Mouse (Mus musculus): Measurements from ENCODE around the gene Wnt5b. TPM values are rescaled to one million over a fixed set of nuclear protein-coding genes. Genes with fewer than 3 reads are reported as not detected.

Gene Wnt5b
- polyA plus RNA-seq, 2 experiments = 0.26 to 0.50 TPM

GRCm38 (mm10) chr6:119529659-119530058 lies 14.5 kb downstream of the Wnt5b start:
- Histone ChIP-seq H3K36me3 (replicated peaks; ENCODE audit: control insufficient read depth, insufficient read depth, low read depth) (no peaks in the 10 kb centered on the region), H3K9ac (replicated peaks) (no peak overlapping the region), H3K27ac (no peak overlapping the region), H3K4me1 (replicated peaks; ENCODE audit: control insufficient read depth in 2 of 2, insufficient read depth in 2 of 2, low read length in 1 of 2) (no peaks in the 10 kb centered on the region), H3K27me3 (ENCODE audit: control insufficient read depth, insufficient read depth, low read length) (no peaks in the 10 kb centered on the region), H3K4me3 (ENCODE audit: insufficient read depth in 1 of 2, low read depth in 2 of 2, low read length in 2 of 2) (no peak overlapping the region), H3K9me3 (ENCODE audit: control insufficient read depth, low read length) (no peaks in the 10 kb centered on the region), H3K4me2 (ENCODE audit: low read depth) (no peak overlapping the region)
- TF ChIP-seq EP300 (IDR thresholded peaks at IDR 0.05; ENCODE audit: low read depth) (no peak), CTCF (IDR thresholded peaks at IDR 0.05; ENCODE audit: low read depth) (no peak)
- ATAC-seq (ENCODE audit: insufficient read depth) = no peak
- 32% methylated on average over 3 of the region's 3 CpGs for WGBS (ENCODE audit: insufficient replicate concordance)
- DNase-seq (ENCODE audit: low read depth in 3 of 3, low spot score in 3 of 3) = no peak

DNA sequence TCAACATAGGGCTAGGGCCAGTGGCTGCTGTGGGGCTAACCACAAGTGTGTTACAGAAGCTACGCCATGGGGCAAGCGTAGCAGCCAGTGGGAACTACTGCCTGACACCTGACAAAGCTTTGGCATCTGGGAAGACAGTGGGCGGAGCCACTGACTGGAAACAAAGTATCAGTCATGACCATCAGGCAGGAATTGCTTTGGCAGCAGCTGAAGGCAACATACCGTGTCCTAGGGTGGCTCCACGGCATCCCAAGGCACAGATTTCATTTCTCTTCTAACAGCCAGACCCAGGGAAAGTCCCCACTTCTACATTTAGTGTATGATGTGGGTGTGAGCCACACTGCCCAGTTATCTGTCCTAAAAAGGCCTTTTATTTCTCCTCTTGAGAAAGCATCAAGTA lies 17.6 kb downstream of the Wnt5b start:
- 52% methylated on average over 5 of the region's 5 CpGs for WGBS (ENCODE audit: insufficient replicate concordance)
- Histone ChIP-seq H3K9me3 (ENCODE audit: control insufficient read depth, low read length) (no peaks in the 10 kb centered on the region), H3K9ac (replicated peaks) (no peak overlapping the region), H3K4me3 (ENCODE audit: insufficient read depth in 1 of 2, low read depth in 2 of 2, low read length in 2 of 2) (no peak overlapping the region), H3K36me3 (replicated peaks; ENCODE audit: control insufficient read depth, insufficient read depth, low read depth) (no peaks in the 10 kb centered on the region), H3K27ac (no peak overlapping the region), H3K4me1 (replicated peaks; ENCODE audit: control insufficient read depth in 2 of 2, insufficient read depth in 2 of 2, low read length in 1 of 2) (0 out of 4 replicates have a peak, but pooled peaks cover 0 to 2% of the 10 kb centered on the region in 2 experiments), H3K27me3 (ENCODE audit: control insufficient read depth, insufficient read depth, low read length) (no peaks in the 10 kb centered on the region), H3K4me2 (ENCODE audit: low read depth) (no peak overlapping the region)
- ATAC-seq (ENCODE audit: insufficient read depth) = no peak
- DNase-seq (ENCODE audit: low read depth in 3 of 3, low spot score in 3 of 3) = no peak
- no peak for TF ChIP-seq EP300 (IDR thresholded peaks at IDR 0.05; ENCODE audit: low read depth)
- no peak for TF ChIP-seq CTCF (IDR thresholded peaks at IDR 0.05; ENCODE audit: low read depth)

GRCm38 (mm10) chr6:119521931-119522391 lies 22.2 kb downstream of the Wnt5b start:
- ATAC-seq (ENCODE audit: insufficient read depth) = no peak
- H3K4me2 ChIP-seq (ENCODE audit: low read depth) = no peak overlapping the region
- no peak for DNase-seq (ENCODE audit: low read depth in 3 of 3, low spot score in 3 of 3)

GRCm38 (mm10) chr6:119521482-119521900 lies 22.7 kb downstream of the Wnt5b start:
- H3K4me1 ChIP-seq (replicated peaks; ENCODE audit: control insufficient read depth in 2 of 2, insufficient read depth in 2 of 2, low read length in 1 of 2) = 0 out of 4 replicates have a peak, but pooled peaks cover 0 to 2% of the 10 kb centered on the region in 2 experiments
- 64% methylated on average over 3 of the region's 3 CpGs for WGBS (ENCODE audit: insufficient replicate concordance)
- H3K27me3 ChIP-seq (ENCODE audit: control insufficient read depth, insufficient read depth, low read length) = no peaks in the 10 kb centered on the region
- DNase-seq (ENCODE audit: low read depth in 3 of 3, low spot score in 3 of 3) = no peak
- H3K27ac ChIP-seq = no peak overlapping the region
- H3K4me3 ChIP-seq (ENCODE audit: insufficient read depth in 1 of 2, low read depth in 2 of 2, low read length in 2 of 2) = no peak overlapping the region
- no peak for ATAC-seq (ENCODE audit: insufficient read depth)
- no peak for TF ChIP-seq CTCF (IDR thresholded peaks at IDR 0.05; ENCODE audit: low read depth)
- TF ChIP-seq EP300 (IDR thresholded peaks at IDR 0.05; ENCODE audit: low read depth) = no peak
- no peaks in the 10 kb centered on the region for H3K9me3 ChIP-seq (ENCODE audit: control insufficient read depth, low read length)
- no peaks in the 10 kb centered on the region for H3K36me3 ChIP-seq (replicated peaks; ENCODE audit: control insufficient read depth, insufficient read depth, low read depth)
- H3K9ac ChIP-seq (replicated peaks) = no peak overlapping the region
- no peak overlapping the region for H3K4me2 ChIP-seq (ENCODE audit: low read depth)

More at GRCm38 (mm10) chr6:119521931-119522391, 22.2 kb downstream of the Wnt5b start:
- Histone ChIP-seq H3K36me3 (replicated peaks; ENCODE audit: control insufficient read depth, insufficient read depth, low read depth) (no peaks in the 10 kb centered on the region), H3K27ac (no peak overlapping the region), H3K9ac (replicated peaks) (no peak overlapping the region), H3K4me1 (replicated peaks; ENCODE audit: control insufficient read depth in 2 of 2, insufficient read depth in 2 of 2, low read length in 1 of 2) (0 out of 4 replicates have a peak, but pooled peaks cover 0 to 2% of the 10 kb centered on the region in 2 experiments), H3K9me3 (ENCODE audit: control insufficient read depth, low read length) (no peaks in the 10 kb centered on the region), H3K4me3 (ENCODE audit: insufficient read depth in 1 of 2, low read depth in 2 of 2, low read length in 2 of 2) (no peak overlapping the region), H3K27me3 (ENCODE audit: control insufficient read depth, insufficient read depth, low read length) (no peaks in the 10 kb centered on the region)
- TF ChIP-seq EP300 (IDR thresholded peaks at IDR 0.05; ENCODE audit: low read depth) (no peak), CTCF (IDR thresholded peaks at IDR 0.05; ENCODE audit: low read depth) (no peak)
- 11% methylated on average over 3 of the region's 3 CpGs for WGBS (ENCODE audit: insufficient replicate concordance)

DNA sequence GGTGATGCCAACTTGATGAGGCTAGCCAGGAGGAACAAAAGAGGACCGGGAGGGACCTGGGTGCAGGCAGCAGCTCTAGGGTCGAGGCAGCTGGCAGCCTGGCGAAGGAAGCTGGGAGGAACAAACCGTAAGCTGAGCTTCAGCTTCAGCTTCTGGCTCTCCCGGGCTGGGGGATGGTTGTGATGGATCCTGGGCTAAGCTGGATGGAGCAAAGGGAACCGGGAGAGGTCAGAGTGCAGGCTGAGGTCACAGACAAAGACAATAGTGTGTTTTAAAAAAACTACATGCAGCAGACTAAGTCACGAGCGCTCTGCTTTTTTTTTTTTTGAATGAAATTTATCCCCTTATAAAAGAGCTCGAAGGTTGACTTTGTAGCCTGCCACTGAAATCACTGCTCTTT lies 23.4 kb downstream of the Wnt5b start:
- H3K9ac ChIP-seq (replicated peaks) = no peak overlapping the region
- no peak overlapping the region for H3K4me2 ChIP-seq (ENCODE audit: low read depth)
- TF ChIP-seq EP300 (IDR thresholded peaks at IDR 0.05; ENCODE audit: low read depth) (no peak), CTCF (IDR thresholded peaks at IDR 0.05; ENCODE audit: low read depth) (no peak)
- ATAC-seq (ENCODE audit: insufficient read depth) = no peak
- DNase-seq (ENCODE audit: low read depth in 3 of 3, low spot score in 3 of 3) = no peak
- H3K27ac ChIP-seq = no peak overlapping the region
- no peaks in the 10 kb centered on the region for H3K9me3 ChIP-seq (ENCODE audit: control insufficient read depth, low read length)
- WGBS (ENCODE audit: insufficient replicate concordance) = 42% methylated on average over 9 of the region's 9 CpGs
- no peak overlapping the region for H3K4me3 ChIP-seq (ENCODE audit: insufficient read depth in 1 of 2, low read depth in 2 of 2, low read length in 2 of 2)
- no peaks in the 10 kb centered on the region for H3K27me3 ChIP-seq (ENCODE audit: control insufficient read depth, insufficient read depth, low read length)
- 0 out of 4 replicates have a peak, but pooled peaks cover 0 to 2% of the 10 kb centered on the region in 2 experiments for H3K4me1 ChIP-seq (replicated peaks; ENCODE audit: control insufficient read depth in 2 of 2, insufficient read depth in 2 of 2, low read length in 1 of 2)
- H3K36me3 ChIP-seq (replicated peaks; ENCODE audit: control insufficient read depth, insufficient read depth, low read depth) = no peaks in the 10 kb centered on the region

Measured in liver, embryonic 14.5 days (tissue).